ENCODE assay signal across 24 mouse cellular contexts in genomic region chr9:77384651-77385050, GRCm38 (mm10). TPM values are rescaled to one million over a fixed set of nuclear protein-coding genes. Genes with fewer than 3 reads are reported as not detected.
DNase-seq lines count a peak whose midpoint lies in the region; ATAC-seq lines count a peak whose summit lies in the region.
"Had no signal": no experiment of that assay in that cellular context is flagged by ENCODE, and none has a peak within 500 bp of the region (broad histone marks: within the 10 kb centered on the region; RNA-seq: fewer than 3 reads in every experiment).

No protein-coding gene starts in this region.

- ATAC-seq in kidney, embryonic 15.5 days (replicated peaks; ENCODE audit: low FRiP score) = no peak
- no peak for ATAC-seq in kidney, embryonic 16.5 days (ENCODE audit: low FRiP score, low TSS enrichment)
- ATAC-seq: forebrain, embryonic 14.5 days; forebrain, postnatal 0 days; Patski had no signal

- WGBS in kidney, embryonic 15.5 days = 80% methylated on average over 9 of the region's 9 CpGs
- WGBS in kidney, embryonic 16.5 days = 86% methylated on average over 9 of the region's 9 CpGs

- H3K27me3 ChIP-seq in kidney, embryonic 15.5 days = no peaks in the 10 kb centered on the region
- H3K27me3 ChIP-seq in kidney, embryonic 16.5 days (ENCODE audit: insufficient read depth, low read length) = no peaks in the 10 kb centered on the region
- H3K27me3 ChIP-seq: CH12.LX; heart, embryonic 13.5 days; Patski had no signal

- DNase-seq in kidney, adult 11 months = peak; percentile 44
- peak; percentile 42 to 47 for DNase-seq in kidney, adult 8-10 months
- DNase-seq in kidney, postnatal 10 days = peak; percentile 34
- DNase-seq in yolk sac, embryonic 10.5 days (ENCODE audit: low spot score) = peak; percentile 31
- no peak for DNase-seq in thymus, postnatal 4 days
- DNase-seq: B cell, adult 2 months; cerebellum, adult 18-20 months; cerebellum, adult 9-10 months; cerebellum, postnatal 14 days; forebrain, postnatal 0 days; gastrocnemius, postnatal 10 days; gastrocnemius, postnatal 36 days; heart, adult 2 months; heart, postnatal 14 days; heart, postnatal 4 days had no signal

- no peak overlapping the region for H3K27ac ChIP-seq in kidney, embryonic 15.5 days
- no peak overlapping the region for H3K27ac ChIP-seq in kidney, embryonic 16.5 days (ENCODE audit: low read length)
- H3K27ac ChIP-seq: heart, adult 2 months; hindbrain, embryonic 14.5 days had no signal

- H3K9me3 ChIP-seq in kidney, embryonic 15.5 days (replicated peaks) = no peaks in the 10 kb centered on the region
- H3K9me3 ChIP-seq in kidney, embryonic 16.5 days (ENCODE audit: low read length) = no peaks in the 10 kb centered on the region
- H3K9me3 ChIP-seq: heart, embryonic 10.5 days; heart, embryonic 13.5 days had no signal

- no peaks in the 10 kb centered on the region for H3K36me3 ChIP-seq in kidney, embryonic 15.5 days
- no peaks in the 10 kb centered on the region for H3K36me3 ChIP-seq in kidney, embryonic 16.5 days (ENCODE audit: insufficient read depth, low read length)
- H3K36me3 ChIP-seq: G1E; heart, embryonic 10.5 days; heart, embryonic 13.5 days had no signal

- H3K4me2 ChIP-seq in kidney, embryonic 15.5 days = no peak overlapping the region
- no peak overlapping the region for H3K4me2 ChIP-seq in kidney, embryonic 16.5 days (replicated peaks; ENCODE audit: low read depth, low read length)
- H3K4me2 ChIP-seq: hindbrain, embryonic 14.5 days had no signal

- no peak overlapping the region for H3K4me3 ChIP-seq in kidney, embryonic 15.5 days (replicated peaks)
- H3K4me3 ChIP-seq in kidney, embryonic 16.5 days (ENCODE audit: low read length) = no peak overlapping the region
- H3K4me3 ChIP-seq: heart, adult 2 months had no signal

- H3K4me1 ChIP-seq in kidney, embryonic 15.5 days = 0 out of 2 replicates have a peak, but pooled peaks cover 5% of the 10 kb centered on the region
- peaks cover 6% of the 10 kb centered on the region; the same call in 1 of the 2 replicates for H3K4me1 ChIP-seq in kidney, embryonic 16.5 days (ENCODE audit: insufficient read depth, low read length)

- no peak overlapping the region for H3K9ac ChIP-seq in kidney, embryonic 15.5 days
- no peak overlapping the region for H3K9ac ChIP-seq in kidney, embryonic 16.5 days (replicated peaks; ENCODE audit: low read length)
- H3K9ac ChIP-seq: forebrain, postnatal 0 days; hindbrain, embryonic 14.5 days had no signal

RNA-seq across cellular contexts. Expression of gene Mlip, which starts 31.9 kb away (rescaled TPM):
- 0.31 and 1.1 TPM in 2 replicates for polyA plus RNA-seq in kidney, embryonic 15.5 days (2015; fragmentation: Nextera tagmentation; extraction: Ambion mirVana)
- 0.31 and 0.41 TPM in 2 replicates for polyA plus RNA-seq in kidney, embryonic 16.5 days (2015; fragmentation: Nextera tagmentation; extraction: Ambion mirVana)
- polyA plus RNA-seq: G1E, Patski had no signal
